Mouse (Mus musculus): ENCODE data around the gene Gm17655.
"Not testable (repeated sequence)": the region's sequence is repeated elsewhere in the genome, so short reads cannot be mapped to it uniquely, and the experiment has no call there.

Gene Gm17655

DNA sequence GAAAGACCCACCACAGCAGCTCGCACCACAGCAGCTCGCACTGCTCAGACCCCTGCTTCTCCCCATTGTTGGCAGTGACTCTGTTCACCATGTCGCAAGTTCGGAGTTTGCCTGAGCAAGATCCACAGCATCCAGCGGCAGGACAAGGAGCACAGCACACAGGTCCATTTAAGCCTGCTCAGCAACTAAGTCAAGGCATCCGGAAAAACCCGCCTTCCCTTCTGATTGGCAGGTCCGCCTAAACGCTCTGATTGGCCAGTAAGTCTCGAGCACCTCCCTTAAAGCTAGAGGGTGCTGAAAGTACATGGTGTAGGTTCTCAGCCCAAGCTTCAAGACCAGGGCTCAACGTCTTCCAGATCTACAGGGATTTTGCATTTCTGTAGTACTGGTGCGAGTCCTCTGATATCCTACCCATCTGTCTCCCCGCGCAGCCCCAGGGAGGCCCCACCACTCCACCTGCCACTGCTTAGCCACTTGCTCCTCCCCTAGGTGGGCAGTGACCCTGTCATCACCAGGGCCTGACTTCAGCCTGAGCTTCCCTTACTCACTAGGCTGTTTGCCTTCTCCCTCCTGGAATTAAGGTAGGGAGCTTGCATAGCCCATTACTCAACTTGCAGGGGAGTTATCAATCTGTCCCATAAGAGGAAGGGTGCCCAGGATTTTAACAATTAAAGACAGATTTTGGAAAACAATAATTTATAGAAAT is 14.0 kb upstream of the Gm17655 start:
- DNase-seq (ENCODE audit: low spot score) = no peak

- no peak for DNase-seq (ENCODE audit: low spot score)
Observed at GRCm38 (mm10) chr5:110082961-110083360, 10.6 kb upstream of the Gm17655 start.

- peak; percentile 76 for DNase-seq (ENCODE audit: low spot score)
Observed at GRCm38 (mm10) chr5:110057637-110058408, 14.5 kb downstream of the Gm17655 start.

DNA sequence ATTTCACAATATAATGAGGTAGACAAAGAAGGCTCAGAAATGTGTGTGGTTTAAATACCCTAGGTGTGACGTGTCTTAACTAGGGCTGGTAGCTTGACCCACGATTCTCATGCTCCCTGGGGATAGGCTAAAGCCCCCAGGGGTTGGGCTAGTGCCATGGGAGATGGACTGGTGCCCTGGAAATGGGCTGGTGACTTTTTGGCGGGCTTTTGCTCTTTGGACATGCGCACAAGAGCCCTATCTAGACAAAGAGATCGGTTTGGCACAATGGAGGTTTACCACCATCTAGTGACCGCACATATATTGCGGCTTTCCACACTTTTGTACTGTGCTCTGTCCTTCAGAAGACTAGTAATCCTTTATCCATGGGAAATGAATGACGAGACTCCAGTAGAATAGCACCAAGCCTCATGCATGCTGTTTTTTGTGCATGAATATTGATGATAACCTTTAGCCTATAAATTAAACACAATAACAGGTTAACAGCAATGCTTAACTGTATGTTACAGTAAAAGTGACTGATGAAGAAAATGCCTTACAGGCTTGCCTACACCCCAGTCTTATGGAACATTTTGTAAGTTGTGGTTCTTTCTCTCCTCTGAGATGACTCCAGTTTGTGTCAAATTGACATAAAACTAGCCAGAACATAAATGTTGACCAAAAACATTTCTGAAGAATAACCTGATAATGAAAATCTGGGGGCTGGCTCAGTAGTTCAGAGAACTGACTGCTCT is 48.5 kb downstream of the Gm17655 start:
- DNase-seq (ENCODE audit: low spot score) = not testable (repeated sequence)

- no peak for DNase-seq (ENCODE audit: low spot score)
Observed at GRCm38 (mm10) chr5:110023273-110023672, 49.0 kb downstream of the Gm17655 start.

GRCm38 (mm10) chr5:110015775-110016174 is 56.5 kb downstream of the Gm17655 start:
- not testable (repeated sequence) for DNase-seq (ENCODE audit: low spot score)
